Mouse (Mus musculus) liver, postnatal 0 days (tissue): ENCODE results near the gene 4922502D21Rik. TPM values are rescaled to one million over a fixed set of nuclear protein-coding genes. Genes with fewer than 3 reads are reported as not detected.
"Not testable (repeated sequence)": the region's sequence is repeated elsewhere in the genome, so short reads cannot be mapped to it uniquely, and the experiment has no call there.

Source experiments
- ATAC-seq: fragments of 200-750 bp; cut with Nextera tagmentation; 2 replicates; pipeline ENCODE4 v1.8.0; 2017; ENCODE audit warnings: mild to moderate bottlenecking, moderate library complexity
- DNase-seq: peaks from one replicate; pipeline ENCODE4 v3.0.0-alpha.2; 2016
- H3K27ac ChIP-seq: fragments of 300-500 bp; sonication (generic); 2 replicates; pipeline ENCODE4 v1.5.1; 2014; ENCODE audit warnings: antibody characterized with exemption, moderate library complexity, mild to moderate bottlenecking, low read depth
- H3K27me3 ChIP-seq: fragments of 300-500 bp; sonication (generic); 2 replicates; pipeline ENCODE4 v1.6.1; 2014; ENCODE audit warnings: low read length, control low read depth, mixed read lengths; ENCODE audit not compliant: insufficient read depth
- H3K36me3 ChIP-seq: fragments of 300-500 bp; sonication (generic); replicated peaks from 2 replicates; pipeline ENCODE4 v1.6.1; 2014; ENCODE audit warnings: mild to moderate bottlenecking, control low read depth, low read length, moderate library complexity, mixed read lengths; ENCODE audit not compliant: insufficient read depth
- H3K4me1 ChIP-seq: fragments of 300-500 bp; sonication (generic); 2 replicates; pipeline ENCODE4 v1.6.1; 2014; ENCODE audit warnings: antibody characterized with exemption, mild to moderate bottlenecking, control low read depth; ENCODE audit not compliant: insufficient read depth
- H3K4me2 ChIP-seq: fragments of 300-500 bp; sonication (generic); 2 replicates; pipeline ENCODE4 v1.6.1; 2014; ENCODE audit warnings: low read depth, mild to moderate bottlenecking, low read length, moderate library complexity, mixed read lengths
- H3K4me3 ChIP-seq: fragments of 300-500 bp; sonication (generic); 2 replicates; pipeline ENCODE4 v1.5.1; 2014; ENCODE audit warnings: low read depth, low read length
- H3K9ac ChIP-seq: fragments of 300-500 bp; sonication (generic); replicated peaks from 2 replicates; pipeline ENCODE4 v1.6.1; 2014; ENCODE audit warnings: mild to moderate bottlenecking, moderate library complexity
- H3K9me3 ChIP-seq: fragments of 300-500 bp; sonication (generic); 2 replicates; pipeline ENCODE4 v1.6.1; 2016; ENCODE audit warnings: mild to moderate bottlenecking, control low read depth, low read length, mixed read lengths
- CTCF ChIP-seq: sonication (generic); IDR thresholded peaks from 2 replicates; pipeline ENCODE4 v1.5.1; 2016; ENCODE audit warnings: antibody characterized with exemption, low read depth
- EP300 ChIP-seq: IDR thresholded peaks from 2 replicates; pipeline ENCODE4 v1.6.1; 2016; ENCODE audit warnings: antibody characterized with exemption, low read depth, mild to moderate bottlenecking
- WGBS: fragments of 180-500 bp; shearing (Covaris S2); extraction: QIAGEN DNeasy Blood & Tissue Kit; methylation state at CpG from one replicate; pipeline ENCODE4 v1.1.7; 2014; ENCODE audit not compliant: insufficient replicate concordance; 5-methylcytosine and 5-hydroxymethylcytosine counted together
- polyA plus RNA-seq: library from polyadenylated mRNA; unstranded; fragments of >200 nt; fragmentation: Nextera tagmentation; extraction: Ambion mirVana; gene quantifications from 2 replicates; pipeline ENCODE4 v1.2.1, GENCODE M21; 2015

The 4922502D21Rik gene
- polyA plus RNA-seq, 1 experiment from 2014 or later = not detected

DNA sequence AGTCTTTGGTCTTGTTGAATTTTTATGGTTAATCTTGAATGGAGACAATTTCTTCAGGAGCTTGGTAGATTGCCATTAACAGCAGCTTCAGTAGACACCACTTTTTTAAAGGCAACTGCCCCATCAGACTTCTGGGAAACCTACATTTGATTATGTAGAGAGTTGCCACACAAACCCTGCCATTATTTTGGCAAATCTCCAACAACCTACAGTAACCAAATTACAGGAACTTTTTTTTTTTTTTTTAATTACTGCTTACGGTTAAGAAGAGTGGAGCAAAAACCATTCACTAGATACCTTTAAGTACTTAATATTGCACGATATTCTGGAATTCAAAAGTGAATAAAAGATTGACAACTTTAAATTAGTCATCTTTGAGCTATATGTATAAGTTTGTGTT, 27.9 kb upstream of the 4922502D21Rik start:
- WGBS = 65% methylated on average over 2 of the region's 2 CpGs
- TF ChIP-seq CTCF (no peak), EP300 (no peak)
- Histone ChIP-seq H3K36me3 (no peaks in the 10 kb centered on the region), H3K27ac (no peak overlapping the region), H3K4me1 (no peaks in the 10 kb centered on the region), H3K4me2 (no peak overlapping the region), H3K9ac (no peak overlapping the region), H3K4me3 (no peak overlapping the region), H3K27me3 (no peaks in the 10 kb centered on the region), H3K9me3 (no peaks in the 10 kb centered on the region)
- DNase-seq (no peak), ATAC-seq (no peak)

DNA sequence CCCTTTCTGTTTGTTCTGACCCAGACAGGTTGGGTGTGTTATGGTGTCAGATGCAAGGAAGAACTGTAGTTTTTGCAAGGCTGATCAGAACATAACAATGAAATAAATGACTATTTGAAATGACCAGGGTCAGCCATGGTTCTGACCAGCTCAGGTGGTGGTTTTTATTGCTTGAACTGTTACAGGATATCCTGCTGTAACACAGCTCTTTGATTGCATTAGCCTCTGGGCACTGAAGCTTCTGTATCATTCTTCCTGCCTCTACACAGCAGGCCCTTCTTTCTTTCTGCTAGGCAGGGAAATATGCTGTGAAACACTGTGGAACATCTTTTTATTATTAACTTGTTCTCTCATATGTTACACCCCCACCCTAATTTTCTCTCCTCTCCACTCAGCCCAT, 24.8 kb upstream of the 4922502D21Rik start:
- ATAC-seq (no peak), DNase-seq (no peak)
- H3K36me3 ChIP-seq = no peaks in the 10 kb centered on the region
- H3K4me1 ChIP-seq = no peaks in the 10 kb centered on the region
- H3K27me3 ChIP-seq = no peaks in the 10 kb centered on the region
- H3K4me3 ChIP-seq = no peak overlapping the region
- no peaks in the 10 kb centered on the region for H3K9me3 ChIP-seq
- no peak overlapping the region; the same call in 1 of the 2 replicates for H3K27ac ChIP-seq
- H3K9ac ChIP-seq = no peak overlapping the region
- H3K4me2 ChIP-seq = no peak overlapping the region
- TF ChIP-seq CTCF (no peak), EP300 (no peak)

DNA sequence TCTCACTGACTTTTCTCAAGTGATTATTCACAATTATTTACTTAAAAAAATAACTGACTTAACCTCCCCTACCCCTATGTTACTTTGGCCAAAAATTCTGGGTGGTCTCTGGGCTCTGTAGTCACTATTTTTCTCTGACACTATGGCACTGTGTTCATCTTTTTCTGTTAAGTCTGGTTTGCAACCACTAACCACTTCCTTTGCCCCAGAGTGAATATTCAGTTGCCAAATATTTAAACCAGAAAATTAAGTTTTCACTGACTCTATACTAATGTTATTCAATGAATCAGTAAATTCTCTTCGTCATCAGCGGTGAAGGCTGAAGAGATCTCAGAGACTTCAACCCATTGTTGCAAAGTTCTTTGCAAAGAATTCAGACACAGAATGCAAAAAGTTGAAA, 24.2 kb upstream of the 4922502D21Rik start:
- Histone ChIP-seq H3K4me3 (no peak overlapping the region), H3K27me3 (no peaks in the 10 kb centered on the region), H3K36me3 (no peaks in the 10 kb centered on the region), H3K9me3 (no peaks in the 10 kb centered on the region), H3K4me1 (no peaks in the 10 kb centered on the region), H3K27ac (no peak overlapping the region), H3K4me2 (no peak overlapping the region), H3K9ac (no peak overlapping the region)
- WGBS = 82% methylated on average over 2 of the region's 2 CpGs
- TF ChIP-seq CTCF (no peak), EP300 (no peak)
- no peak for DNase-seq
- ATAC-seq = no peak

DNA sequence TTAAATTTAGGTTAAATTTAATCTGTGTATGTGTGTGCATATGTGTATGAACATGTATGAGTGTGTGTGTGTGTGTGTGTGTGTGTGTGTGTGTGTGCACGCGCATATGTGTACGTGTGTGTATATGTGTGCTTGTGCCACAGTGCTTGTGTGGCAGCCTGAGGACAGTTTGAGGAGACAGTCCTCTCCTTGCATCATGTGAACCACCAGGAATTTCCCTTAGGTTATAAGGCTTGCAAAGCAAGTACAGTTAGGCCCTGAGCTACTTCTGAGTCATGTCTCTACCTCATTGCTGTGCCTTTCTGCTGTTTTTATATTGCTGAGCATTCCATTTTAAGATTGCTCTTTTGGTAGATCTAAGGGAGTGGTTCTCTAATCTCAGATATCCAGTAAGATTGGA, 19.5 kb upstream of the 4922502D21Rik start:
- Histone ChIP-seq H3K9ac (no peak overlapping the region; the same call in 1 of the 2 replicates), H3K4me2 (peak overlapping the region; percentile 28; the same call in 1 of the 2 replicates), H3K36me3 (no peaks in the 10 kb centered on the region), H3K4me3 (peak overlapping the region; percentile 19), H3K27me3 (no peaks in the 10 kb centered on the region), H3K9me3 (peaks cover 2% of the 10 kb centered on the region; the same call in 1 of the 2 replicates), H3K4me1 (no peaks in the 10 kb centered on the region), H3K27ac (peak overlapping the region; percentile 34; the same call in 1 of the 2 replicates)
- TF ChIP-seq EP300 = no peak
- no peak for TF ChIP-seq CTCF
- ATAC-seq (no peak), DNase-seq (no peak)
- 81% methylated on average over 3 of the region's 3 CpGs for WGBS

DNA sequence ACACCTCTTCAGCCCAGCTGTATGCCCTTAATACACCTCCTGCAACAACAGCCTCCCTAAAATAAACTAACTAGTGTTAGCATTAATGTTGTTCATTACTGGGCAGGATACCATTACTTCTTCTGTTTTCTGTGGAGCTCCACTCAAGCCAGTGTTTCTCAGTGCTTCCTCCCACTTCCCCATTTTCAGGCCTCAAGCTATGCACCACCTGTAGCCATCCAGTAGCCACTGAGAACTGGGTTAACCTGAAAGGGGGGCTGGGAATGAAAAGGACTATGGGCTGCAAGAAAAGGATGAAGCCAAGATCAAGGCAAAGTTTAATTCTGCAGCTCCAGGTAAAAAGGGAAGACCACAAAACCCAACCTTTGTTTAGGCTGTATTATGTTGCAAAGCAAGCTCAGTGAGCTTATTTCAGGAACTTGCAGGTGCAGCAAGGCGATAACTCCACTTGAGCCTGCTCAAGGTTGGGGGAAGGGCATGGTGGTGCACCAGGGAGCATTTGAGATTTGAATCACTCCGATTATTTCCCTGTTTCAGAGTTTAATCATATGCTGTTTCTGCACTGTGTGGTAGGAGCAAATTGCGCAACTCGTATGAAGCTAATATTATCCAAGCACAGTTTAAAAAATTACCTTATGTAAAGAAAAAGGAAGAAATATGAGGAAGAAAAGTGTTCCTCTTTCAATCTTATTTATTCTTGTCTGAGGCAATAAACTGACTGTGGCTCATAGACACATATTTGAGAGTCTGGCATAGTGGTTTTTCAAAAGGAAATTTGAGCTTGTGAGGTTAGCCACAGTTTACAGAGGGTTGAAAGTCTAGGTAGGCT, 18.1 kb upstream of the 4922502D21Rik start:
- no peaks in the 10 kb centered on the region for H3K4me1 ChIP-seq
- H3K9me3 ChIP-seq = peaks cover 2% of the 10 kb centered on the region; the same call in 1 of the 2 replicates
- 0 out of 2 replicates have a peak overlapping the region, but pooled peaks have one; percentile 26 for H3K4me2 ChIP-seq
- peak overlapping the region; percentile 51 for H3K27ac ChIP-seq
- WGBS = 18% methylated on average over 4 of the region's 4 CpGs
- 0 out of 2 replicates have a peak overlapping the region, but pooled peaks have one; percentile 19 for H3K4me3 ChIP-seq
- no peak for TF ChIP-seq CTCF
- H3K27me3 ChIP-seq = no peaks in the 10 kb centered on the region
- no peaks in the 10 kb centered on the region for H3K36me3 ChIP-seq
- ATAC-seq (peak; percentile 78), DNase-seq (peak; percentile 22)
- H3K9ac ChIP-seq = no peak overlapping the region

DNA sequence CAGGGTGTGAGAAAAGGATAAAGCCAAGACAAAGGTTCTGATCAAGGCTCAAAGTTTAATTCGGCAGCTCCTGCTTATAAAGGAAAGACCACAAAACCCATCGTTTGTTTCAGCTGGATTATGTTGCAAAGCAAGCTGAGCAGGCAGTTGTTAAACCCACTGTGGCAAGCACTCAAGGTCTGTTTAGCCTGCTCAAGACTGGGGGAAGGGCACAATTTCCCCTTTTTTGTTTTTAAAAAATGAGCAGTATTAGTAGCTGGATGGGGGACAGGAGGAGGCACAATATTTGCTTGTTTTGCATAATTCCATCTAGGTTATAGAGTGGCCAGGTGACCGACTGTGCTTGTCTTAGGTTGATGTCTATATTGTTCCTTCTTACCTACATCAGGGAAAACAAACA, 12.8 kb upstream of the 4922502D21Rik start:
- H3K9ac ChIP-seq = no peak overlapping the region
- no peak for TF ChIP-seq EP300
- TF ChIP-seq CTCF = no peak
- no peaks in the 10 kb centered on the region for H3K36me3 ChIP-seq
- no peaks in the 10 kb centered on the region for H3K27me3 ChIP-seq
- WGBS = 38% methylated on average over 3 of the region's 3 CpGs
- no peaks in the 10 kb centered on the region for H3K4me1 ChIP-seq
- peak; percentile 21; the same call in 1 of the 2 replicates for ATAC-seq
- H3K27ac ChIP-seq = 0 out of 2 replicates have a peak overlapping the region, but pooled peaks have one; percentile 22
- no peak for DNase-seq
- H3K4me2 ChIP-seq = no peak overlapping the region
- H3K4me3 ChIP-seq = no peak overlapping the region
- peaks cover 2% of the 10 kb centered on the region; the same call in 1 of the 2 replicates for H3K9me3 ChIP-seq

DNA sequence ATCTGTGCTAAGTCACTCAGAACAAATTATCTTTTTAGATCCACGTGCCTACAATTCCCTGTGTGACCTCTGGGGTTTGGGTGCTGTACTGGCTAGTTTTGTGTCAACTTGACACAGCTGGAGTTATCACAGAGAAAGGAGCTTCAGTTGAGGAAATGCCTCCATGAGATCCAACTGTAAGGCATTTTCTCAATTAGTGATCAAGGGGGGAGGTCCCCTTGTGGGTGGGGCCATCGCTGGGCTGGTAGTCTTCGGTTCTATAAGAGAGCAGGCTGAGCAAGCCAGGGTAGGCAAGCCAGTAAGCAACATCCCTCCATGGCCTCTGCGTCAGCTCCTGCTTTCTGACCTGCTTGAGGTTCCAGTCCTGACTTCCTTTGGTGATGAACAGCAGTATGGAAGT, 10.8 kb upstream of the 4922502D21Rik start, which contains the start of gene Clec12a:
Gene Clec12a (plus strand): TSS at position 301 of the 400 bp plus-strand sequence.
- 74% methylated on average over 4 of the region's 4 CpGs for WGBS
- not testable (repeated sequence) for H3K9ac ChIP-seq

More for the DNA sequence above, 10.8 kb upstream of the 4922502D21Rik start, which contains the start of gene Clec12a:
- not testable (repeated sequence) for ATAC-seq, H3K27me3 ChIP-seq, H3K9me3 ChIP-seq, H3K27ac ChIP-seq, H3K36me3 ChIP-seq, H3K4me2 ChIP-seq, H3K4me1 ChIP-seq, DNase-seq, H3K4me3 ChIP-seq
